Mouse (Mus musculus) ES-Bruce4 (cell line): Measurements from ENCODE around the gene Drg1. TPM values are rescaled to one million over a fixed set of nuclear protein-coding genes. Genes with fewer than 3 reads are reported as not detected.

Source experiments
- H3K27ac ChIP-seq: 2 replicates; pipeline ENCODE4 v1.5.1; 2012; ENCODE audit warnings: low read length, inconsistent platforms; ENCODE audit not compliant: insufficient read depth
- H3K27me3 ChIP-seq: 2 replicates; pipeline ENCODE4 v1.6.1; 2012; ENCODE audit warnings: mild to moderate bottlenecking, low read length, inconsistent platforms; ENCODE audit not compliant: control insufficient read depth, poor library complexity, insufficient read depth, severe bottlenecking
- H3K36me3 ChIP-seq: 2 replicates; pipeline ENCODE4 v1.6.1; 2012; ENCODE audit warnings: inconsistent platforms, mild to moderate bottlenecking, low read length, moderate library complexity; ENCODE audit not compliant: control insufficient read depth, poor library complexity, insufficient read depth, severe bottlenecking
- H3K4me1 ChIP-seq: one replicate; pipeline ENCODE4 v1.8.1; 2011; ENCODE audit warnings: low read length; ENCODE audit not compliant: control insufficient read depth, insufficient read depth
- H3K4me3 ChIP-seq: 2 replicates; pipeline ENCODE4 v1.5.1; 2011; ENCODE audit warnings: low read depth, mild to moderate bottlenecking, low read length
- H3K9ac ChIP-seq: 2 replicates; pipeline ENCODE4 v1.6.1; 2012; ENCODE audit warnings: low read depth, mild to moderate bottlenecking, inconsistent platforms; ENCODE audit not compliant: poor library complexity, severe bottlenecking
- H3K9me3 ChIP-seq: replicated peaks from 2 replicates; pipeline ENCODE4 v1.6.1; 2012; ENCODE audit warnings: mild to moderate bottlenecking, low read length, inconsistent platforms; ENCODE audit not compliant: control insufficient read depth, poor library complexity, insufficient read depth, severe bottlenecking
- CTCF ChIP-seq: IDR thresholded peaks from one replicate; pipeline ENCODE4 v1.8.1; 2011; ENCODE audit warnings: low read depth, low read length
- EP300 ChIP-seq: IDR thresholded peaks from 2 replicates; pipeline ENCODE4 v1.6.1; 2011; ENCODE audit warnings: low read depth, low read length; ENCODE audit not compliant: insufficient read depth
- POLR2A ChIP-seq: IDR thresholded peaks from one replicate; pipeline ENCODE4 v1.8.1; 2011; ENCODE audit warnings: low read length; ENCODE audit not compliant: insufficient read depth
- polyA plus RNA-seq: library from polyadenylated mRNA; stranded (reverse); fragments of >200 nt; gene quantifications from 2 replicates; pipeline ENCODE4 v1.2.4, GENCODE M21; 2011; ENCODE audit warnings: low read depth; ENCODE audit not compliant: missing spikeins, insufficient read depth, insufficient read length

The Drg1 gene
- polyA plus RNA-seq, 1 experiment, result 170 TPM

GRCm38 (mm10) chr11:3292062-3292421, 25.8 kb upstream of the Drg1 start:
- H3K9me3 ChIP-seq, result no peaks in the 10 kb centered on the region
- TF ChIP-seq POLR2A (no peak), CTCF (no peak), EP300 (peak; percentile 52; the same call in 1 of the 2 replicates)
- peak overlapping the region; percentile 94 for H3K4me3 ChIP-seq
- peaks cover 25% of the 10 kb centered on the region for H3K36me3 ChIP-seq
- no peaks in the 10 kb centered on the region for H3K27me3 ChIP-seq
- peak overlapping the region; percentile 94 for H3K9ac ChIP-seq
- H3K27ac ChIP-seq, result peak overlapping the region; percentile 90
- peaks cover 2% of the 10 kb centered on the region for H3K4me1 ChIP-seq

DNA sequence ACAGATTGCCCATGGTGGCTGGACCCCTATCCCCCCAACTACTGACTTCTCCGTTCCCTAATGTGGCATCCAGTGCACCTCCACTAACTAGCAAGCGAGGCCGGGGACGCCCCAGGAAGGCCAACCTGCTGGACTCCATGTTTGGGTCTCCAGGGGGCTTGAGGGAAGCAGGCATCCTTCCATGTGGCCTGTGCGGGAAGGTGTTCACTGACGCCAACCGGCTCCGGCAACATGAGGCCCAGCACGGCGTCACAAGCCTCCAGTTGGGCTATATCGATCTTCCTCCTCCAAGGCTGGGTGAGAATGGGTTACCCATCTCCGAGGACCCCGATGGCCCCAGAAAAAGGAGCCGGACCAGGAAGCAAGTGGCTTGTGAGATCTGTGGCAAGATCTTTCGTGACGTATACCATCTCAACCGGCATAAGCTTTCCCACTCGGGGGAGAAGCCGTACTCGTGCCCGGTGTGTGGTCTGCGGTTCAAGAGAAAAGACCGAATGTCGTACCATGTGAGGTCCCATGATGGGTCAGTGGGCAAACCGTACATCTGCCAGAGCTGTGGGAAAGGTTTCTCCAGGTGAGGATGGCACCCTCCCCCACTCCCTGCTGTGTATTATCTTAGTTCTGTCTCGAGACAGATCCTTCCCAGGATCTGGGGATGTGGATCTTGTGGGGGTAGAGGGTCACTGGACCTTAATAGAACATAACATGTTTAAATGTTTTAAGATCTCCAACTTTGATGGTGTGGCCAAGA, 25.3 kb upstream of the Drg1 start:
- Histone ChIP-seq H3K4me1 (peaks cover 2% of the 10 kb centered on the region), H3K27ac (peak overlapping the region; percentile 90), H3K4me3 (peak overlapping the region; percentile 94), H3K36me3 (peaks cover 23% of the 10 kb centered on the region), H3K27me3 (no peaks in the 10 kb centered on the region), H3K9ac (peak overlapping the region; percentile 94), H3K9me3 (no peaks in the 10 kb centered on the region)
- no peak for TF ChIP-seq CTCF
- no peak for TF ChIP-seq EP300
- TF ChIP-seq POLR2A, result no peak

DNA sequence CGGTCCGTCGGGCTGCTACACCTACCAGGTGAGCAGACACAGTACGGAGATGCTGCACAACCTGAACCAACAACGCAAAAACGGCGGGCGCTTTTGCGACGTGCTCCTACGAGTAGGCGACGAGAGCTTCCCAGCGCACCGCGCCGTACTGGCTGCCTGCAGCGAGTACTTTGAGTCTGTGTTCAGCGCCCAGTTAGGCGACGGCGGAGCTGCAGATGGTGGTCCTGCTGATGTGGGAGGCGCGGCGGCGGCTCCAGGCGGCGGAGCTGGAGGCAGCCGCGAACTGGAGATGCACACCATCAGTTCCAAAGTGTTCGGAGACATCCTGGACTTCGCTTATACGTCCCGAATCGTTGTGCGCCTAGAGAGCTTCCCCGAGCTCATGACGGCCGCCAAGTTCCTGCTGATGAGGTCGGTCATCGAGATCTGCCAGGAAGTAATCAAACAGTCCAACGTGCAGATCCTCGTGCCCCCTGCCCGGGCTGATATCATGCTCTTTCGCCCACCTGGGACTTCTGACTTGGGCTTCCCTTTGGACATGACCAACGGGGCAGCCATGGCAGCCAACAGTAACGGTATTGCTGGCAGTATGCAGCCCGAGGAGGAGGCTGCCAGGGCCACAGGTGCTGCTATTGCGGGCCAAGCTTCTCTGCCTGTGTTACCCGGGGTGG, 24.6 kb upstream of the Drg1 start:
- Histone ChIP-seq H3K9ac (peak overlapping the region; percentile 94), H3K4me3 (peak overlapping the region; percentile 94), H3K4me1 (peaks cover 2% of the 10 kb centered on the region), H3K27ac (peak overlapping the region; percentile 64), H3K36me3 (peaks cover 20% of the 10 kb centered on the region), H3K27me3 (no peaks in the 10 kb centered on the region), H3K9me3 (no peaks in the 10 kb centered on the region)
- TF ChIP-seq CTCF, result no peak
- no peak for TF ChIP-seq EP300

DNA sequence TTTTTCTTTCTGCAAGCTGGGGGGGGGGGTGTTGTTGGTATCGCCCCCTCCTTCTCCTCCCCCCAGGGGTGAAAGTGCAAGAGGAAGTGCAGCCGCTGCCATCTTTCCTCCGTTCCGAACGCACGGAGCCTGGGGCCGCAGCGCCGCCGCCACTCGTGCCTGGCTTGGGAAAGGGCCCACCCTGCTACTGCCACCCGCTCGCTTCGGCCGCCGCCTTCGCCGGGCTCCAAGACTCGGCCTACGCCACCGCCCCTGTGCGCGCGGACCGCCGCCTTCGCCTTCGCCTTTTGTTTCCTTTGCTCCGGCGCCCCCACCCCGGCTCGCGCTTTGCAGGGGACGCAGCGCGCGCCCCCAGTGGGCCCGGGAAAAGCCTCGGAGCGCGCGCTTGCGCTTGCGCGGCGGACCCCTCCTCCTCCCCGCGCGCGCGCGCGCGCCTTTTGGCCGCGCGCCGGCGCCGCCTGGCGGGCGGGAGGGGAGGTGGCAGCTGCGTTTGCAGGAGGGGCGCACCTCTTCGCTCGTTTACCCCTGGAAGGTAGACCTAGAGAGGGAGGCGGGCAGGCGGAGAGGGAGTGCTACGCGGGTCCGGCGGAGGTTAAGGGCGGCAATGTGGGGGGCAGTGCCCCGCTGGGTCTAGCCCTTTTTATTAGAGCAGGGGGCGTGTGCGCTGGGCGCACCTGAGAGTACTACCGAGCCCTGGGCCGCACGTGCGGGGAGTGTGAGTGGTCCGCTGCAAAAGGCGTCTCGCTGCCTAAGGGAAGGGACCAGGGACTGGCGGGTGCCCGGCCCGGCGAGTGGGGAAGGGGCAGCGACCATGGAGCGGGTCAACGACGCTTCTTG, 23.8 kb upstream of the Drg1 start:
- peak; percentile 14 for TF ChIP-seq POLR2A
- no peak for TF ChIP-seq EP300
- TF ChIP-seq CTCF, result peak; percentile 54
- H3K4me1 ChIP-seq, result peaks cover 2% of the 10 kb centered on the region
- H3K4me3 ChIP-seq, result peak overlapping the region; percentile 94
- peak overlapping the region; percentile 84 for H3K27ac ChIP-seq
- peaks cover 15% of the 10 kb centered on the region for H3K36me3 ChIP-seq
- H3K9me3 ChIP-seq, result no peaks in the 10 kb centered on the region
- peak overlapping the region; percentile 94 for H3K9ac ChIP-seq
- H3K27me3 ChIP-seq, result no peaks in the 10 kb centered on the region

GRCm38 (mm10) chr11:3289302-3289802, 23.1 kb upstream of the Drg1 start:
- peak overlapping the region; percentile 84 for H3K27ac ChIP-seq
- H3K9ac ChIP-seq, result peak overlapping the region; percentile 94
- H3K4me3 ChIP-seq, result peak overlapping the region; percentile 82
- peaks cover 9% of the 10 kb centered on the region for H3K36me3 ChIP-seq
- no peaks in the 10 kb centered on the region for H3K4me1 ChIP-seq
- no peaks in the 10 kb centered on the region for H3K9me3 ChIP-seq
- peak; percentile 8; the same call in 1 of the 2 replicates for TF ChIP-seq EP300
- TF ChIP-seq CTCF, result no peak
- TF ChIP-seq POLR2A, result peak; percentile 50
- no peaks in the 10 kb centered on the region for H3K27me3 ChIP-seq
